Mouse (Mus musculus) liver, embryonic 16.5 days (tissue): ENCODE results near the gene Fam71e2. TPM values are rescaled to one million over a fixed set of nuclear protein-coding genes. Genes with fewer than 3 reads are reported as not detected.

Experiments
- ATAC-seq: fragments of 200-750 bp; cut with Nextera tagmentation; 2 replicates; pipeline ENCODE4 v1.8.0; 2017; ENCODE audit warnings: low read depth, mild to moderate bottlenecking, moderate number of reproducible peaks, moderate library complexity
- H3K27ac ChIP-seq: fragments of 300-500 bp; sonication (generic); 2 replicates; pipeline ENCODE4 v1.5.1; 2014; ENCODE audit warnings: mild to moderate bottlenecking, low read length
- H3K27me3 ChIP-seq: fragments of 300-500 bp; sonication (generic); 2 replicates; pipeline ENCODE4 v1.6.1; 2014; ENCODE audit warnings: low read depth, low read length, mixed read lengths; ENCODE audit not compliant: control insufficient read depth, insufficient read depth
- H3K36me3 ChIP-seq: fragments of 300-500 bp; sonication (generic); 2 replicates; pipeline ENCODE4 v1.6.1; 2014; ENCODE audit warnings: mild to moderate bottlenecking; ENCODE audit not compliant: control insufficient read depth, insufficient read depth
- H3K4me1 ChIP-seq: fragments of 300-500 bp; sonication (generic); 2 replicates; pipeline ENCODE4 v1.6.1; 2014; ENCODE audit warnings: low read depth, low read length, mixed read lengths; ENCODE audit not compliant: control insufficient read depth
- H3K4me2 ChIP-seq: fragments of 300-500 bp; sonication (generic); 2 replicates; pipeline ENCODE4 v1.6.1; 2014; ENCODE audit warnings: low read depth, low read length, mixed read lengths
- H3K4me3 ChIP-seq: fragments of 300-500 bp; sonication (generic); 2 replicates; pipeline ENCODE4 v1.5.1; 2014; ENCODE audit warnings: low read depth, mild to moderate bottlenecking, low read length
- H3K9ac ChIP-seq: fragments of 300-500 bp; sonication (generic); 2 replicates; pipeline ENCODE4 v1.6.1; 2014; ENCODE audit warnings: low read depth, low read length
- H3K9me3 ChIP-seq: fragments of 300-500 bp; sonication (generic); replicated peaks from 2 replicates; pipeline ENCODE4 v1.6.1; 2016; ENCODE audit warnings: low read length; ENCODE audit not compliant: control insufficient read depth
- WGBS: fragments of 180-500 bp; shearing (Covaris S2); extraction: QIAGEN DNeasy Blood & Tissue Kit; methylation state at CpG from one replicate; pipeline ENCODE4 v1.1.7; 2014; ENCODE audit not compliant: insufficient replicate concordance; 5-methylcytosine and 5-hydroxymethylcytosine counted together
- polyA plus RNA-seq: library from polyadenylated mRNA; unstranded; fragments of >200 nt; fragmentation: Nextera tagmentation; extraction: Ambion mirVana; gene quantifications from 2 replicates; pipeline ENCODE4 v1.2.1, GENCODE M21; 2015

Fam71e2 gene
- polyA plus RNA-seq, 1 experiment from 2014 or later: not detected

DNA sequence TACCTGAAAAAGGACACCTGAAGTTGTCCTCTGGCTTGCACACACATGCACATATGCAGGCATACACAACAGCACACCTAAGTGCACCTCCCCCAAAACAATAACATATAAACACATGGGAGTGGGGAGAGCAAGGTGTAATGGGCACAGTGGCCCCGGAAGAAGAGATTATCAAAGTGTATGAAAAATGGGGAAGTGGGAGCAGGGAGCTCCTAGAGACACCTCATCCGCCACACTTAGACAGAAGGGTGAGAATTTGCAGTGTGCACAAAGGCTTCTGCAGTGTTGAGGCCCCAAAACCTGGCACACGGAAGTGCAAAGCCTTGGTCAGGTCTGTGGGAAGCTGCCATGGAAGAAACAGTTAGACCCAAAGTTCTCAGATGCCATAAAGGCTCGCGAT, 40.0 kb downstream of the Fam71e2 start:
- no peak overlapping the region for H3K4me3 ChIP-seq
- WGBS: 55% methylated on average over 5 of the region's 5 CpGs
- ATAC-seq: no peak
- no peaks in the 10 kb centered on the region for H3K36me3 ChIP-seq
- H3K27me3 ChIP-seq: no peaks in the 10 kb centered on the region
- no peaks in the 10 kb centered on the region for H3K9me3 ChIP-seq
- H3K4me2 ChIP-seq: no peak overlapping the region
- H3K9ac ChIP-seq: no peak overlapping the region
- no peak overlapping the region for H3K27ac ChIP-seq
- peaks cover 14% of the 10 kb centered on the region for H3K4me1 ChIP-seq

DNA sequence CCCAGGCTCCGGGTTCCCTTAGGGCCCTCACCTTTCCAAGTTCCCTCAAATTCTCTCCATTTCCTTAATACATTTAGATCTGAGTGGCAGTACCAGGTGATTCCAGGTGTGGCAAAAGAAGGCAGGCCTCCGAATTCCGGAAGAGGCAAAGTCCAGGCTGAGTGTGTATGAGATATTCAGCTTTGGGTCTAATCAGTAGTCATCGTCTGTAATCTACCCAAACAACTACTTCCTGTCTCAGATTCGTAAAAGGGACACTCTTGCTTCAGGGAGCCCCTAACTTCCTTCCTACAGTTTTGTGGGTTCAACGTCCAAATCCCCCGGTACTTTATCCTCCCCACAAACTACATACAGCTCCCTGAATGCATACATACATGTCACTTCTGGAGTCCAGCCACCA, 45.9 kb downstream of the Fam71e2 start, which contains the start of gene Tmem150b:
Gene Tmem150b (minus strand): TSS at position 81 of the 400 bp plus-strand sequence.
- no peak within 1 kb of the TSS for H3K9ac ChIP-seq
- 10% methylated on average over 7 of the region's 7 CpGs for WGBS
- H3K27me3 ChIP-seq: no peaks in the 10 kb centered on the region
- H3K4me1 ChIP-seq: peaks cover 3% of the 10 kb centered on the region; the same call in 1 of the 2 replicates
- H3K27ac ChIP-seq: peak within 1 kb of the TSS; percentile 51; the same call in 1 of the 2 replicates
- no peaks in the 10 kb centered on the region for H3K9me3 ChIP-seq
- ATAC-seq: no peak
- peak within 1 kb of the TSS; percentile 25; the same call in 1 of the 2 replicates for H3K4me2 ChIP-seq
- H3K36me3 ChIP-seq: no peaks in the 10 kb centered on the region
- H3K4me3 ChIP-seq: peak within 1 kb of the TSS; percentile 33; the same call in 1 of the 2 replicates

DNA sequence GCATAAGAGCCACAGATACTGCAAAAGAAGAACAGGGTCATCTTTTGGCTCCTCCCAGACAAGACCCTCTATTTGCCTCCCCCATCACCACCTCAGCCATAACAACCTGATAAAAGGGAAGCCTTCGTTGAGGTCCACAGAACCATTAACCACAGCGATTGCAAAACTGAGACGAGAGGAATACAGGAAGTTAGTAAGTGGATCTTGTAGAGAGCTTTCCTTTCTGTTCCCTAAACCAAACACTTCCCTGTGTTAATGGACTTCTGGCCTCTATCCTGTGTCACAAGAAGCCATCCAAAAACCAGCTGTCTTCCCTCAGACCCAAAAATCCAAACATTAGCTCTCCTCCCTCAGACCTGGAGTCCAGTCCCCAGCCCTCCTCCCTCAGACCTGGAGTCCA, 46.7 kb downstream of the Fam71e2 start:
- ATAC-seq: 0 out of 2 replicates have a peak, but pooled peaks have one; percentile 19
- Histone ChIP-seq H3K9me3 (no peaks in the 10 kb centered on the region), H3K4me3 (peak overlapping the region; percentile 33; the same call in 1 of the 2 replicates), H3K27me3 (no peaks in the 10 kb centered on the region), H3K4me2 (peak overlapping the region; percentile 25; the same call in 1 of the 2 replicates), H3K9ac (no peak overlapping the region), H3K4me1 (peaks cover 3% of the 10 kb centered on the region; the same call in 1 of the 2 replicates), H3K36me3 (no peaks in the 10 kb centered on the region), H3K27ac (peak overlapping the region; percentile 51; the same call in 1 of the 2 replicates)
- WGBS: 6% methylated on average over 3 of the region's 3 CpGs

DNA sequence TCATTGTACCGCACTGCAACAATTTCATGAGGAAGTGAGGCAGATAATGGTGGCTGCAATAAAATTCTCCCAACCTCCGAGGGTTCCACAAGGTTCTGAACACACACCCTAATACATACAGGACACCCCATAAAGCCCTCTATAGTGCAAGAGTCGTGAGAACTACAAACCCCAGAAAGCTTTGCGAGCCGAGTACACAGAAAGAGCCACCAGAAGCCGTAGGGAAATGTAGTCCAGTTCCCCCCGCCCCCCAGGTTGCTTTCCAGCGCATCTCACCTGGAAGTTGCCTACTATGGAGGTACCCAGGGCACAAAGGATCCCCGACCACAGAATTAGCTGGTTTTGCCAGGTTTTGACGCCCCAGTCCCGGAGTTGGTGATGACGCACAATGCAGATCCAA, 47.6 kb downstream of the Fam71e2 start:
- WGBS: 25% methylated on average over 12 of the region's 12 CpGs
- H3K36me3 ChIP-seq: no peaks in the 10 kb centered on the region
- H3K4me1 ChIP-seq: peaks cover 3% of the 10 kb centered on the region; the same call in 1 of the 2 replicates
- H3K4me2 ChIP-seq: peak overlapping the region; percentile 25
- H3K27ac ChIP-seq: no peak overlapping the region
- no peaks in the 10 kb centered on the region for H3K27me3 ChIP-seq
- no peaks in the 10 kb centered on the region for H3K9me3 ChIP-seq
- H3K4me3 ChIP-seq: peak overlapping the region; percentile 33
- no peak overlapping the region for H3K9ac ChIP-seq
- ATAC-seq: no peak

DNA sequence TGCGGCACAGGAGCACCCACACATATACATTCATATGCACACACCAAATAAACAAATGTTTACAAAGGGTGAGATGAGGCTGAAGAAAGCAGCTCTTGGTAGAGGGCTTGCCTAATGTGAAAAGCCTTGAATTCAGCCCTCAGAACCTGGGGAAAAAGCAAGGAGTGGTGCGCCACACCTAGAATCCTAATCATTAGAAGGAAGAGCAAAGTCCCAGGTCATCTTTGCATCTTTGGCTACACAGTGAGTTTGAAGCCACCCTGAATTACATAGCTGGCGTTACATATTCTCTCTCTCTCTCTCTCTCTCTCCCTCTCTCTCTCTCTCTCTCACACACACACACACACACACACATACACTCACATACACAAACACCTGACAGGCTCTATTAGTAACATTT, 51.8 kb downstream of the Fam71e2 start:
- H3K9ac ChIP-seq: no peak overlapping the region
- H3K36me3 ChIP-seq: no peaks in the 10 kb centered on the region
- no peaks in the 10 kb centered on the region for H3K9me3 ChIP-seq
- H3K27me3 ChIP-seq: no peaks in the 10 kb centered on the region
- H3K27ac ChIP-seq: no peak overlapping the region
- 75% methylated on average over 3 of the region's 3 CpGs for WGBS
- H3K4me1 ChIP-seq: peaks cover 3% of the 10 kb centered on the region; the same call in 1 of the 2 replicates
- H3K4me3 ChIP-seq: no peak overlapping the region
- H3K4me2 ChIP-seq: no peak overlapping the region
- no peak for ATAC-seq

DNA sequence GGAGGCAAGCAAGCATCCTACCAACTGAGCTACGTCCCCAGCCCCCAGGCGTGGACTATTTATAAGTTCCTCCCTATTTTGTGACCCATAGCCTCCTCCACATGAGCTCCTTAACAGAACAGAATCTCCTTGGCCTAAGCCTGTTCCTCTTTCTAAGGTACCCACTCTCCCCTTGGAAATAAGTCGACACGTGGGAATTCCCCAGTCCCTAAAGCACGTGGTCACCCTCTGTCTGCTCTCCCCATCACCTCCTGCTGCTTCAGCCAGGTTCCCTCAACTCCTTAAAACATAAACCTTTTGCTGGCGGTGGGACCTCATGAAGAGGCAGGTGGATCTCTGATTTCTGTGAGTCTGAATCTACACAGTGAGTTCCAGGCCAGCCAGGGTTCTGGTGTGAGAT, 54.1 kb downstream of the Fam71e2 start:
- ATAC-seq: no peak

DNA sequence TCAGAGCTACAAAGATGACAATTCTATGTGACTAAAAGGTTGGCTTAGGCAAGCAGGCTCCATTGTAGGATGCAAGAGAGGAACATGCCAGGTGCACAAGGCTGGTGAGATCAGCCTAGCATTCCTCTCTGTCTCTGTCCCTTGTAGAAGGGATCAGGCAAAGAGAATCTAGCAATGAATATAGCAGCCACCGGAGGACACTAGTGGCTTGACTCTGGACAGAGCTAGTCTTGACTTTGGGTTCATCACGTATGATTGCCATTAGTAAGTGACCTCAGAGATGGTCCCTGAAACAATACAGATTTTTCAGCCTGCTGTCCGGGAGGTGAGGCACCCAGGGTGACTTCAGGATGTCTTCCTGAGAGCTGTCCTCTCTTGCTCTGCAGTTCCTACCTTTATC, 58.5 kb downstream of the Fam71e2 start:
- 54% methylated on average over 3 of the region's 3 CpGs for WGBS

More for the DNA sequence above, 54.1 kb downstream of the Fam71e2 start:
- Histone ChIP-seq H3K36me3 (no peaks in the 10 kb centered on the region), H3K4me2 (no peak overlapping the region), H3K4me3 (no peak overlapping the region), H3K9ac (no peak overlapping the region), H3K27me3 (no peaks in the 10 kb centered on the region), H3K9me3 (no peaks in the 10 kb centered on the region), H3K27ac (no peak overlapping the region), H3K4me1 (no peaks in the 10 kb centered on the region)
- 43% methylated on average over 6 of the region's 6 CpGs for WGBS

DNA sequence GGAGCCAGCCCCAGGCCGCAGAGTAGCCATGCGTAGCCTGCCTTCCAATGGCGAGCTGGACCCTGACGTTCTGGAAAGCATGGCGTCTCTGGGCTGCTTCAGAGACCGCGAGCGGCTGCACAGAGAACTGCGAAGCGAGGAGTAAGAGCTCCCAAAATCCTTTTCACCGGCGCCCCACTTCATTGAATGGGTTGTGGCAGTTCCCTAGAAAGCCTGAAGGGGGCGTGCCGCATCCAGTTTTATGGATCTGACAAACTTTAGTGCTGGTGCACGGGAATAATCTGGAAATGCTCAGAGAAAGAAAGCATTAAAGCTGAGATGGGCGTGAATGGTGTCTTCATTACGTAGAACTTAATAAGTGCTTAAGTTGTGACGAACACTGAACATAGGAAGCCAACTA, 66.0 kb downstream of the Fam71e2 start:
- no peak for ATAC-seq
- peak overlapping the region; percentile 30; the same call in 1 of the 2 replicates for H3K9ac ChIP-seq
- H3K27me3 ChIP-seq: no peaks in the 10 kb centered on the region; the same call in 1 of the 2 replicates
- H3K4me2 ChIP-seq: no peak overlapping the region
- no peak overlapping the region for H3K4me3 ChIP-seq
- H3K4me1 ChIP-seq: no peaks in the 10 kb centered on the region; the same call in 1 of the 2 replicates
- no peaks in the 10 kb centered on the region for H3K9me3 ChIP-seq
- no peaks in the 10 kb centered on the region for H3K36me3 ChIP-seq
- H3K27ac ChIP-seq: no peak overlapping the region
- 34% methylated on average over 18 of the region's 18 CpGs for WGBS

More for the DNA sequence above, 58.5 kb downstream of the Fam71e2 start:
- H3K9ac ChIP-seq: no peak overlapping the region
- H3K4me1 ChIP-seq: no peaks in the 10 kb centered on the region
- H3K4me2 ChIP-seq: no peak overlapping the region
- no peaks in the 10 kb centered on the region for H3K27me3 ChIP-seq
- H3K4me3 ChIP-seq: no peak overlapping the region
- no peak overlapping the region for H3K27ac ChIP-seq
- no peak for ATAC-seq
- H3K9me3 ChIP-seq: no peaks in the 10 kb centered on the region
- no peaks in the 10 kb centered on the region for H3K36me3 ChIP-seq
